Mouse (Mus musculus): ENCODE measurements around the gene Tle3.

GRCm38 (mm10) chr9:61406343-61406742 lies 34.2 kb downstream of the Tle3 start:
- TF ChIP-seq POLR2A (IDR thresholded peaks at IDR 0.05; ENCODE audit: low read depth, low read length), result no peak
- TF ChIP-seq CTCF (conservative IDR thresholded peaks at IDR 0.05; ENCODE audit: insufficient read depth, insufficient read length, low read depth, low read length), result no peak
